Mouse (Mus musculus) cerebellum, adult 2 months (tissue): ENCODE measurements around the gene Spin1. TPM values are rescaled to one million over a fixed set of nuclear protein-coding genes. Genes with fewer than 3 reads are reported as not detected.

ENCODE experiments used
- DNase-seq, 2 experiments: peaks; one replicate each; pipeline ENCODE4 v3.0.0; 2021
- H3K27ac ChIP-seq: fragments of 200-500 bp; 2 replicates; pipeline ENCODE4 v1.5.1; 2012; ENCODE audit warnings: low read length, control low read depth, inconsistent platforms; ENCODE audit not compliant: insufficient read depth
- H3K27me3 ChIP-seq: fragments of 200-500 bp; 2 replicates; pipeline ENCODE4 v1.6.1; 2012; ENCODE audit warnings: inconsistent platforms, mild to moderate bottlenecking, low read length, moderate library complexity; ENCODE audit not compliant: control insufficient read depth, insufficient read depth
- H3K4me1 ChIP-seq: fragments of 200-500 bp; 2 replicates; pipeline ENCODE4 v1.6.1; 2011; ENCODE audit warnings: low read length; ENCODE audit not compliant: control insufficient read depth, insufficient read depth
- H3K4me3 ChIP-seq: fragments of 200-500 bp; replicated peaks from 2 replicates; pipeline ENCODE3; 2011; ENCODE audit warnings: mild to moderate bottlenecking, low read depth, low read length, control low read depth; ENCODE audit not compliant: insufficient read depth
- CTCF ChIP-seq: fragments of 200-500 bp; IDR thresholded peaks from 2 replicates; pipeline ENCODE4 v1.5.1; 2011; ENCODE audit warnings: low read depth, mild to moderate bottlenecking, control low read depth, low read length, moderate library complexity, borderline replicate concordance; ENCODE audit not compliant: insufficient read depth
- POLR2A ChIP-seq: fragments of 200-500 bp; IDR thresholded peaks from 2 replicates; pipeline ENCODE4 v1.6.1; 2011; ENCODE audit warnings: low read length, control low read depth, borderline replicate concordance; ENCODE audit not compliant: insufficient read depth
- WGBS: fragments of 180-500 bp; shearing (Covaris S2); methylation state at CpG from one replicate; pipeline ENCODE4 v1.1.7; 2018; 5-methylcytosine and 5-hydroxymethylcytosine counted together
- polyA plus RNA-seq: library from polyadenylated mRNA; depleted of rRNA; stranded (reverse); fragments of >200 nt; gene quantifications from 2 replicates; pipeline ENCODE4 v1.2.3, GENCODE M21; 2012

Spin1 gene
- polyA plus RNA-seq, 1 experiment: 68.0 TPM

GRCm38 (mm10) chr13:51131179-51131578 lies 30.5 kb downstream of the Spin1 start:
- no peak for TF ChIP-seq POLR2A
- no peak for TF ChIP-seq CTCF
- DNase-seq: no peak
- 78% methylated on average over 10 of the region's 10 CpGs for WGBS
- H3K27me3 ChIP-seq: no peaks in the 10 kb centered on the region
- no peak overlapping the region for H3K4me3 ChIP-seq
- no peak overlapping the region for H3K27ac ChIP-seq
- H3K4me1 ChIP-seq: peaks cover 4% of the 10 kb centered on the region; the same call in 1 of the 2 replicates

DNA sequence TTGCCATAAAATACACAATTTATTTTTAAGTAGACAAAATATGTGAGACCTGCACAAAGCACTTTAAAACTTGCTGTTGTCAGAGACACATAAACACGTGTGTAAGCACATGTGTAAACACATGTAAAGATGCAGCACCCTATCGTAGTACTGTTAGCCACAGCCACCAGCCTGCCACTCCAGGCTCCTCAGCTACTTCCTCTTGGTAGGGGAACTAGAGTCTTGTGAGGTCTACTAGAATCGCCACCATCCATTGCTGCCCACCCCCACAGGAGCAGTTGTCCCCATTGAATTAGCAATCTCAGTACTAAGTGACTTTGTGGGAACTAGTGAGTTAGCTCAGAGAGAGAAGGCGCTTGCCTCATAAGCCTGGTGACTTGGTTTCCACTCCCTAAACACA lies 35.6 kb downstream of the Spin1 start:
- 95% methylated on average over 4 of the region's 4 CpGs for WGBS
- Histone ChIP-seq H3K4me3 (no peak overlapping the region), H3K4me1 (no peaks in the 10 kb centered on the region), H3K27me3 (no peaks in the 10 kb centered on the region), H3K27ac (no peak overlapping the region)
- TF ChIP-seq POLR2A: no peak
- no peak for TF ChIP-seq CTCF
- no peak for DNase-seq

DNA sequence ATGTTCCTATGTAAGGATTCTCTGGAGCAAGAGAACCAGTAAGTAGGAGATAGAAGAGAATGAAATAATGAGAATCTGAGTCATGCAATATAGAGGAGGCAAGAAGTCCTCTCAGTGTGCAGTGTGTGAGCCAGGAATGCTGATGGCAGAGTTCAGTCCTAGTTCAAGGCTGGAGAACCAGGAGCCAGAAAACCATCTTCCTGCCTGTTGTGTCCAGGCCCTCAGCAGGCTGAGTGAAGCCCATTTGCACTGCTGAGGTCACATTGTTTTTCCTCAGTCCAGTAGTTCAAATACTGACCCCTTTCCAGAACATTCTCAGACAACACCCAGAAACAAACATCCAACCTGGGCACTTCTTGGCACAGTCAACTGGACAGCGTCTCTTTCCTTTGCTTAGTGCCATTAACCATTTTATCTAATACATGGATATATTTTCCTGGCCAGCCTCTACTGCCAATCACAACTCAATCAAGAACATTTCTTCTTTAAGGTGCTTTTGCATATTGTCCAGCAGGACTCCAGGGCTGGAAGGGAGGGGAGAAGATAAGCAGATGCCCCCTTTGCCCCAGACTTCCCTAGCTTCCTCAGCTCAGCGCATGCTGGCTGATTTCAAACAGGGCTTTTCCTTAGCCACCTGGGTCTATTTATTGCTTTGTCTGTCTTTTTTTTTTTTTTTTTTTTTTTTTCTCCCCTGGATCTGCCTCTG lies 36.5 kb downstream of the Spin1 start:
- Histone ChIP-seq H3K4me3 (no peak overlapping the region), H3K4me1 (no peaks in the 10 kb centered on the region), H3K27me3 (no peaks in the 10 kb centered on the region), H3K27ac (no peak overlapping the region)
- 70% methylated on average over 2 of the region's 2 CpGs for WGBS
- DNase-seq: no peak
- no peak for TF ChIP-seq POLR2A
- no peak for TF ChIP-seq CTCF

DNA sequence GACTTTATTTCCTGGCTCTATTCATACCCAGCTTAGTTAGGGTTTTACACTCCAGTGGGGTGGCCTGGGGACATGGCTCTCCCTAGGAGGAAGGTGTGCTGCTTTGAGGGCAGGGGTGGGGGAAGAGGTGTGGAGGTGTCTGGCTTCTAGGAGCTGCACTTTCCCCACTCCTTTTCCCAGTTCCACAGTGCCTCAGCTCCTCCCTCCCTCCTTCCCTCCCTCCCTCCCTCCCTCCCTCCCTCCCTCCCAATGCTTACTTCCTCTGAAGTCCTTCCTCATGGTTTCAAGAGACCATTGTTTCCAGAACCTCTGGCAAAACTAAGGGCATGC lies 37.0 kb downstream of the Spin1 start:
- no peaks in the 10 kb centered on the region for H3K4me1 ChIP-seq
- no peak for DNase-seq

DNA sequence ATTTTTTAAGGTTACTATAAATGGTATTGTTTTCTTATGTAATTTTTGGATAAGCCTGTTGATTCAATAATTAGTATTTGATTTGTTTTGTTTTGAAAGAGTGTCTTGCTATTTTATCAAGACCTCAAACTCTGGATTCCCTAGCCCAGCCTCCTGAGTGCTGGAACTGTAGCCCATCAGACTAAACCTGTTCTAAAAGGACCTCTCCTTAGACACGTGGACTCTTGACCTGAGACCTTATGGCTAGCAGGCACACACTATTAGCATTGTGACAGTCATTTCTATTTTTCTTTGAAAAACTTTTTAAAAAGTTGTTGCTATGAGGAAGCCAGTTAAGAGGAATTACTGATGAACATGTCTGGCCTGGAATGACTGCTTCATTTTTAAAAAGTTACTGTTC lies 46.4 kb downstream of the Spin1 start:
- no peak for TF ChIP-seq POLR2A
- no peak for TF ChIP-seq CTCF
- H3K27me3 ChIP-seq: no peaks in the 10 kb centered on the region
- no peak for DNase-seq
- no peak overlapping the region for H3K4me3 ChIP-seq
- 63% methylated on average over 1 of the region's 1 CpGs for WGBS
- H3K27ac ChIP-seq: no peak overlapping the region
- no peaks in the 10 kb centered on the region for H3K4me1 ChIP-seq

More for the DNA sequence above, 37.0 kb downstream of the Spin1 start:
- TF ChIP-seq CTCF (no peak), POLR2A (no peak)
- H3K27ac ChIP-seq: no peak overlapping the region
- no peak overlapping the region for H3K4me3 ChIP-seq
- H3K27me3 ChIP-seq: no peaks in the 10 kb centered on the region

GRCm38 (mm10) chr13:51152966-51153669 lies 52.4 kb downstream of the Spin1 start:
- H3K27me3 ChIP-seq: no peaks in the 10 kb centered on the region
- 96% methylated on average over 4 of the region's 4 CpGs for WGBS
- TF ChIP-seq CTCF (no peak), POLR2A (no peak)
- H3K27ac ChIP-seq: no peak overlapping the region
- H3K4me3 ChIP-seq: no peak overlapping the region
- H3K4me1 ChIP-seq: no peaks in the 10 kb centered on the region
- DNase-seq: no peak

GRCm38 (mm10) chr13:51153670-51154030 lies 53.0 kb downstream of the Spin1 start:
- no peaks in the 10 kb centered on the region for H3K4me1 ChIP-seq
- no peak overlapping the region for H3K4me3 ChIP-seq
- no peak overlapping the region for H3K27ac ChIP-seq
- H3K27me3 ChIP-seq: no peaks in the 10 kb centered on the region
- no peak for DNase-seq
- TF ChIP-seq POLR2A: no peak
- WGBS: 94% methylated on average over 4 of the region's 4 CpGs
